Mouse (Mus musculus) spleen, adult 2 months (tissue): Measurements from ENCODE around the gene Ccdc91. TPM values are rescaled to one million over a fixed set of nuclear protein-coding genes. Genes with fewer than 3 reads are reported as not detected.

Experiments used
- DNase-seq, 2 experiments: peaks; one replicate each; pipeline versions ENCODE4 v3.0.0 to v3.0.0-alpha.2; 2012 to 2021; ENCODE audit warnings: low spot score in 2 of 2, low read depth in 1 of 2
- H3K27ac ChIP-seq: fragments of 200-500 bp; 2 replicates; pipeline ENCODE4 v1.5.1; 2012; ENCODE audit warnings: low read length, inconsistent platforms; ENCODE audit not compliant: insufficient read depth
- H3K27me3 ChIP-seq: fragments of 200-500 bp; 2 replicates; pipeline ENCODE4 v1.6.1; 2012; ENCODE audit warnings: mild to moderate bottlenecking, moderate library complexity, low read length, inconsistent platforms; ENCODE audit not compliant: control insufficient read depth, insufficient read depth
- H3K36me3 ChIP-seq: fragments of 200-500 bp; 2 replicates; pipeline ENCODE4 v1.6.1; 2012; ENCODE audit warnings: mild to moderate bottlenecking, low read length, inconsistent platforms; ENCODE audit not compliant: control insufficient read depth, insufficient read depth
- H3K4me1 ChIP-seq: fragments of 200-500 bp; 2 replicates; pipeline ENCODE4 v1.6.1; 2011; ENCODE audit warnings: inconsistent platforms; ENCODE audit not compliant: control insufficient read depth, insufficient read depth, insufficient read length
- H3K4me3 ChIP-seq: fragments of 200-500 bp; 2 replicates; pipeline ENCODE4 v1.5.1; 2011; ENCODE audit warnings: mild to moderate bottlenecking, inconsistent platforms; ENCODE audit not compliant: insufficient read depth, insufficient read length; ENCODE audit errors: extremely low read depth
- CTCF ChIP-seq: fragments of 200-500 bp; IDR thresholded peaks from 2 replicates; pipeline ENCODE4 v1.5.1; 2011; ENCODE audit warnings: mild to moderate bottlenecking, inconsistent platforms; ENCODE audit not compliant: insufficient read depth, insufficient read length, insufficient replicate concordance; ENCODE audit errors: extremely low read depth
- POLR2A ChIP-seq: fragments of 200-500 bp; IDR thresholded peaks from 2 replicates; pipeline ENCODE4 v1.6.1; 2011; ENCODE audit warnings: low read depth, low read length, inconsistent platforms
- WGBS: fragments of 180-500 bp; shearing (Covaris S2); methylation state at CpG from one replicate; pipeline ENCODE4 v1.1.7; 2018; 5-methylcytosine and 5-hydroxymethylcytosine counted together
- polyA plus RNA-seq: library from polyadenylated mRNA; depleted of rRNA; stranded (reverse); fragments of >200 nt; gene quantifications from 2 replicates; pipeline ENCODE4 v1.2.3, GENCODE M21; 2012

Gene Ccdc91
- polyA plus RNA-seq, 1 experiment: 10.4 TPM

DNA sequence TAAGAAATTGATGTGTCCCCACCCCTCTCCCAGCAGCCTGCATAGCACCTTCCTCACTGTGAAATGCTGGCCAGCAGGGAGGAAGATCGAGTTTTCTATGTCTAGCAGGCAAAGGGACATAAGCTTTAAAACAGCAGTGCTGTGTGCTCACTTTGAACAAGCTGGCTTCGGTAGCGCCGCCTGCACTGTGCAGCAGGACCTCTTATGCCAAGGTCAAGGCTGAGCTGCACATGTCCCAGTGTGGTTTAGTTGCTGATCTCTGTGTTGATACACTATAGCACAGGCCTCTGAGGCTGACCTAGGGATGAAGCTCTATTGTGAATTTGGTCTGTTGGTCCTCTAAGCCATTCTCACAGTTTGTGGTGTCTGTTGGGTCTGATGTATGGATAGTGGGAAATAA is 16.9 kb downstream of the Ccdc91 start:
- DNase-seq: no peak
- no peak overlapping the region for H3K4me3 ChIP-seq
- TF ChIP-seq CTCF: no peak
- no peak for TF ChIP-seq POLR2A
- no peaks in the 10 kb centered on the region for H3K27me3 ChIP-seq
- no peaks in the 10 kb centered on the region for H3K4me1 ChIP-seq
- WGBS: 90% methylated on average over 4 of the region's 4 CpGs
- no peak overlapping the region for H3K27ac ChIP-seq
- H3K36me3 ChIP-seq: no peaks in the 10 kb centered on the region

DNA sequence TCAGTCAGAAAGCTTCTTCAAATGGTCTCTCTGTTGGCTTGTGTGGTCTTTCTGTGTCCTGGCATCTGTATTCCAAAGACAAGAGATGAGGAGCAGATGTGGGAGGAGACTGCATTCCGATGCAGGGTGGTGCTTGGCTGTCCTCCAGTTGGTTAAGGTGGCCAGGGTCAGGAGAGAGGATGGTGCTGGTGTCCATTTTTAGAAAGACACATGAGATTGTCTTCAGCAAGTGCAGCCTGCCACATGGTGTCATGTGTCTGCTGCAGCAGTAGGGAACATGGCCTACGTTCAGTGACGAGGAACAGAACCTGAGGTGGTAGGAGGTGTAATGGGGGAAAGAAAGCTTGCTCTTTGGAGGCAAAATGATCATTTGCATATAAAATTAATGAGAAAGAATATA is 25.8 kb downstream of the Ccdc91 start:
- 94% methylated on average over 3 of the region's 3 CpGs for WGBS
- Histone ChIP-seq H3K27me3 (no peaks in the 10 kb centered on the region), H3K27ac (no peak overlapping the region), H3K4me1 (no peaks in the 10 kb centered on the region), H3K4me3 (no peak overlapping the region), H3K36me3 (no peaks in the 10 kb centered on the region)
- no peak for TF ChIP-seq CTCF
- TF ChIP-seq POLR2A: no peak
- DNase-seq: no peak

DNA sequence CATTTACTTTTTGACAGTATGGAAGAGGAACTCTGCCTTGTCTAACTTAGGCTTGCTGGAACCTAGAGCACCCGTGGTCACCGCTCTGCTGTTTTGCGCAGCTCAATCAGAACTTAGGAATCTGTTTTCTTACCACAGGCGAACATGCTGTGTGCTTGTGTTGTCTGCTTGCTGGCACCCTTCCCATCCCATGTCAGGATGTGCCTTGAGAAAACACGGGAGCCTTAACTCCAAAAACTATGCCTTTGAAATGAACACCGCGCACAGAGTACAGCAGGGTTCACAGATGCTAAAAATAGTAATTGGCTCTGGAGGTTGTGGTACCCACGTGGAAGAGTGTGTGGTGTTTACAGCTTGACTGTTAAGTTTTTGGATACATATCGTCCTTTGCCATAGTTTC is 30.4 kb downstream of the Ccdc91 start:
- H3K27me3 ChIP-seq: no peaks in the 10 kb centered on the region
- 77% methylated on average over 9 of the region's 9 CpGs for WGBS
- H3K4me3 ChIP-seq: no peak overlapping the region
- H3K27ac ChIP-seq: no peak overlapping the region
- TF ChIP-seq POLR2A (no peak), CTCF (no peak)
- no peaks in the 10 kb centered on the region for H3K4me1 ChIP-seq
- DNase-seq: no peak
- no peaks in the 10 kb centered on the region for H3K36me3 ChIP-seq

DNA sequence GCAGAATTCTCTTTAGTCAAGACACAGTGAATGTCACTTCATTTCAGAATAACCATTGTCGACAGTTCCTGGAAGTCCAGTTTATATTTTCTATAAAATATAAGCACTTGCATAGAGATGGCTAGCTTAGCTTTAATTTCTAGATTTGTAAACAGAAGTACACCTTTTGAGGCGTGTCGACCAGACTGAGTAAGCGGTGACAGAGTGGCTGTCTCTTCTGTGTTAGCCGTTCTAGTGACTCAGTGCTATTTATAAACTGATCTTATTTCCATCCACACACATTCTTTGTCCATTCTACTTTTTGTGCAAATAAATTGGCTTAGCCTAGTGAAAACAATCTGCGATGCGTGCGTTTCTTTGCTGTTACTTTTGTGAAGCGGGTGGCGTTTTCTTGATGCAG is 30.9 kb downstream of the Ccdc91 start:
- WGBS: 93% methylated on average over 10 of the region's 10 CpGs
- Histone ChIP-seq H3K27me3 (no peaks in the 10 kb centered on the region), H3K36me3 (peaks cover 2% of the 10 kb centered on the region; the same call in 1 of the 2 replicates), H3K27ac (no peak overlapping the region), H3K4me3 (no peak overlapping the region), H3K4me1 (no peaks in the 10 kb centered on the region)
- DNase-seq: no peak
- no peak for TF ChIP-seq CTCF
- no peak for TF ChIP-seq POLR2A

DNA sequence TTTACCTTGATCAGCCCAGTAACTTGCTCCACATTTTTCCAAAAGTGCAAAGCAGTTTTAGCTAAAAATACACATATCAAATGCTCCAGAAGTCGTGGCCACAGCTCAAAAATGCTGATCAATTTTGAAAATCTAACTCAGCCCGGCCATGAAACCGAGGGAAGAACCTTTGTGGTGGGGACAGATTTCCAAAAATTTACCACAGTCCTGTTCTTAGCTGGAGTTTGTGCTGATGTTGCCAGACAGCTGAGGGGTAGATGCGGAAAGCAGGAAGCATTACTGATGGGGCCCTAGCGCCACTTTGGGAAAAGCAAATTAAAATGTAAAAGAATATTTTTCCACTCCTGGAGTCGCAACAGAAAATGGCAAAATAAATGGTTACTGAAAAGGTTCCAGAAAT is 31.6 kb downstream of the Ccdc91 start:
- DNase-seq: no peak

GRCm38 (mm10) chr6:147510516-147510915 is 34.9 kb downstream of the Ccdc91 start:
- 88% methylated on average over 2 of the region's 2 CpGs for WGBS
- Histone ChIP-seq H3K4me1 (no peaks in the 10 kb centered on the region), H3K36me3 (peaks cover 2% of the 10 kb centered on the region; the same call in 1 of the 2 replicates), H3K4me3 (no peak overlapping the region), H3K27ac (no peak overlapping the region), H3K27me3 (no peaks in the 10 kb centered on the region)
- no peak for DNase-seq
- TF ChIP-seq CTCF: no peak
- TF ChIP-seq POLR2A: no peak

More for the DNA sequence above, 31.6 kb downstream of the Ccdc91 start:
- no peak overlapping the region for H3K4me3 ChIP-seq
- H3K4me1 ChIP-seq: no peaks in the 10 kb centered on the region
- no peak overlapping the region for H3K27ac ChIP-seq
- TF ChIP-seq POLR2A: no peak
- no peak for TF ChIP-seq CTCF
- H3K36me3 ChIP-seq: peaks cover 2% of the 10 kb centered on the region; the same call in 1 of the 2 replicates
- WGBS: 87% methylated on average over 6 of the region's 6 CpGs
- no peaks in the 10 kb centered on the region for H3K27me3 ChIP-seq

DNA sequence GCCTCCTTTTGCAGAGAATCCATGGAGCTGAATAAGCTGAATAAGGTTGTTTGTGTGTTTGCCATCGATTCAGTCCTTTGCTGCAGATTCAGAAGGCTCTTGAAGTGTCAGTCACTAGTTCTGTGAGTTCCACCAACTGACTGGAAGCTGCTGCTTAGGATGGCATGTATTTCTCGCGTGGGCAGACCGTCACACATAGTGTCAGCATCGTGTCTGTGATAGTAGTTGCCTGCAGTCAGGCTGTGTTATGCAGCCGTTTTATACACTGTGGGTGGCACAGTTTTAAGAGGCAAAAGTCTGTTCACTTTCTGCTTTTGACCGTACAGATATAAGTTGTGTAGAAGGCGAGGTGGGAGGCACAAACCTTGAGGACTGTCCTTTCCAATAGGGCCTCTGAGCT is 42.3 kb downstream of the Ccdc91 start:
- no peak for TF ChIP-seq CTCF
- no peak for DNase-seq
- Histone ChIP-seq H3K27ac (no peak overlapping the region), H3K27me3 (no peaks in the 10 kb centered on the region), H3K36me3 (no peaks in the 10 kb centered on the region), H3K4me3 (no peak overlapping the region), H3K4me1 (no peaks in the 10 kb centered on the region)
- 88% methylated on average over 8 of the region's 8 CpGs for WGBS
